Mouse (Mus musculus) MEL (cell line): ENCODE results near the gene Adamtsl2. TPM values are rescaled to one million over a fixed set of nuclear protein-coding genes. Genes with fewer than 3 reads are reported as not detected.

ENCODE experiments used
- DNase-seq: peaks from one replicate; pipeline ENCODE4 v3.0.0; 2011; ENCODE audit warnings: low read depth, low spot score
- H3K27ac ChIP-seq: 2 replicates; pipeline ENCODE4 v1.5.1; 2012; ENCODE audit warnings: low read depth, mild to moderate bottlenecking, control low read depth, low read length, moderate library complexity; ENCODE audit not compliant: control insufficient read depth
- H3K27me3 ChIP-seq, 2 experiments: fragments of 150-350 bp in 1 of 2; sonication (generic) in 1 of 2; 2 replicates each; pipeline ENCODE4 v1.6.1; 2012; ENCODE audit warnings: low read length in 2 of 2, mild to moderate bottlenecking in 2 of 2, improper control_type of control experiment in 1 of 2, moderate library complexity in 1 of 2; ENCODE audit not compliant: insufficient read depth in 2 of 2, control insufficient read depth in 1 of 2
- H3K36me3 ChIP-seq, 2 experiments: 2 replicates each; pipeline ENCODE4 v1.6.1; 2012 to 2014; ENCODE audit warnings: low read length in 2 of 2, improper control_type of control experiment in 1 of 2, inconsistent platforms in 1 of 2, mild to moderate bottlenecking in 1 of 2; ENCODE audit not compliant: insufficient read depth in 2 of 2, control insufficient read depth in 1 of 2
- H3K4me1 ChIP-seq, 2 experiments: fragments of 150-350 bp in 1 of 2; sonication (generic) in 1 of 2; 2 replicates each; pipeline ENCODE4 v1.6.1; 2012; ENCODE audit warnings: low read length in 2 of 2, improper control_type of control experiment in 1 of 2, mild to moderate bottlenecking in 1 of 2; ENCODE audit not compliant: insufficient read depth in 2 of 2, control insufficient read depth in 1 of 2
- H3K4me3 ChIP-seq, 2 experiments: fragments of 150-350 bp in 1 of 2; sonication (generic) in 1 of 2; 2 replicates each; pipeline ENCODE4 v1.5.1; 2012; ENCODE audit warnings: low read depth in 2 of 2, low read length in 2 of 2, mild to moderate bottlenecking in 2 of 2, moderate library complexity in 2 of 2, control low read depth in 1 of 2, improper control_type of control experiment in 1 of 2; ENCODE audit not compliant: control insufficient read depth in 1 of 2, insufficient read depth in 1 of 2
- H3K79me2 ChIP-seq: 2 replicates; pipeline ENCODE4 v1.6.1; 2012; ENCODE audit warnings: mild to moderate bottlenecking, low read length, moderate library complexity; ENCODE audit not compliant: control insufficient read depth, poor library complexity, insufficient read depth
- H3K9ac ChIP-seq: 2 replicates; pipeline ENCODE4 v1.6.1; 2012; ENCODE audit warnings: low read depth, mild to moderate bottlenecking, control low read depth, low read length, moderate library complexity; ENCODE audit not compliant: control insufficient read depth, poor library complexity, severe bottlenecking
- H3K9me3 ChIP-seq: fragments of 150-350 bp; sonication (generic); replicated peaks from 2 replicates; pipeline ENCODE4 v1.6.1; 2012; ENCODE audit warnings: mild to moderate bottlenecking, low read length, improper control_type of control experiment, moderate library complexity; ENCODE audit not compliant: insufficient read depth
- CHD1 ChIP-seq: IDR thresholded peaks from 2 replicates; pipeline ENCODE4 v1.6.1; 2012; ENCODE audit warnings: low read depth, mild to moderate bottlenecking, inconsistent platforms, low read length, improper control_type of control experiment
- CTCF ChIP-seq, 3 experiments: IDR thresholded peaks in 2 of 3; conservative IDR thresholded peaks in 1 of 3; 2 replicates each; pipeline ENCODE4 v1.5.1; 2011 to 2012; ENCODE audit warnings: low read length in 3 of 3, low read depth in 2 of 3, mild to moderate bottlenecking in 2 of 3, improper control_type of control experiment in 1 of 3, inconsistent platforms in 1 of 3, mixed read lengths in 1 of 3, moderate library complexity in 1 of 3; ENCODE audit not compliant: control insufficient read depth in 1 of 3, insufficient read depth in 1 of 3, poor library complexity in 1 of 3, severe bottlenecking in 1 of 3
- ELF1 ChIP-seq: IDR thresholded peaks from 2 replicates; pipeline ENCODE4 v1.6.1; 2014; ENCODE audit warnings: low read depth, mild to moderate bottlenecking, inconsistent platforms, low read length, improper control_type of control experiment, moderate library complexity
- GABPA ChIP-seq: IDR thresholded peaks from 2 replicates; pipeline ENCODE4 v1.6.1; 2012; ENCODE audit warnings: low read depth, mild to moderate bottlenecking, inconsistent platforms, low read length, improper control_type of control experiment, moderate library complexity
- GATA1 ChIP-seq: IDR thresholded peaks from 2 replicates; pipeline ENCODE4 v1.6.1; 2011; ENCODE audit warnings: low read depth, low read length, improper control_type of control experiment
- MAX ChIP-seq: IDR thresholded peaks from 2 replicates; pipeline ENCODE4 v1.6.1; 2011; ENCODE audit warnings: low read length, improper control_type of control experiment
- MXI1 ChIP-seq: IDR thresholded peaks from 2 replicates; pipeline ENCODE4 v1.6.1; 2011; ENCODE audit warnings: mild to moderate bottlenecking, low read depth, low read length, improper control_type of control experiment
- NELFE ChIP-seq: IDR thresholded peaks from 2 replicates; pipeline ENCODE4 v1.6.1; 2011; ENCODE audit warnings: low read depth, low read length, improper control_type of control experiment
- NRF1 ChIP-seq: IDR thresholded peaks from 2 replicates; pipeline ENCODE4 v1.6.1; 2014; ENCODE audit warnings: low read depth, mild to moderate bottlenecking, inconsistent platforms, low read length, improper control_type of control experiment, moderate library complexity; ENCODE audit not compliant: poor library complexity, insufficient read depth, severe bottlenecking
- POLR2A ChIP-seq, 2 experiments: IDR thresholded peaks; 2 replicates each; pipeline ENCODE4 v1.6.1; 2011 to 2012; ENCODE audit warnings: low read length in 2 of 2, mild to moderate bottlenecking in 2 of 2, control low read depth in 1 of 2, improper control_type of control experiment in 1 of 2, low read depth in 1 of 2, moderate library complexity in 1 of 2; ENCODE audit not compliant: control insufficient read depth in 1 of 2, insufficient read depth in 1 of 2, poor library complexity in 1 of 2
- RAD21 ChIP-seq: IDR thresholded peaks from 2 replicates; pipeline ENCODE4 v1.6.1; 2011; ENCODE audit warnings: mild to moderate bottlenecking, low read depth, low read length, improper control_type of control experiment
- RCOR1 ChIP-seq: IDR thresholded peaks from 2 replicates; pipeline ENCODE4 v1.6.1; 2012; ENCODE audit warnings: low read depth, mild to moderate bottlenecking, inconsistent platforms, low read length, improper control_type of control experiment
- TAL1 ChIP-seq: IDR thresholded peaks from 2 replicates; pipeline ENCODE4 v1.6.1; 2012; ENCODE audit warnings: mild to moderate bottlenecking, inconsistent platforms, low read length, moderate library complexity, mixed read lengths
- UBTF ChIP-seq: IDR thresholded peaks from 2 replicates; pipeline ENCODE4 v1.6.1; 2012; ENCODE audit warnings: low read depth, mild to moderate bottlenecking, inconsistent platforms, low read length, improper control_type of control experiment, moderate library complexity, borderline replicate concordance; ENCODE audit not compliant: insufficient read depth
- ZC3H11A ChIP-seq: IDR thresholded peaks from 2 replicates; pipeline ENCODE4 v1.6.1; 2012; ENCODE audit warnings: low read depth, mild to moderate bottlenecking, inconsistent platforms, low read length, improper control_type of control experiment
- ZKSCAN1 ChIP-seq: IDR thresholded peaks from 2 replicates; pipeline ENCODE4 v1.6.1; 2012; ENCODE audit warnings: low read depth, mild to moderate bottlenecking, inconsistent platforms, low read length, improper control_type of control experiment, moderate library complexity
- polyA plus RNA-seq, 2 experiments: library from polyadenylated mRNA; stranded (reverse) in 1 of 2; unstranded in 1 of 2; fragments of >175 nt in 1 of 2; fragments of >200 nt in 1 of 2; gene quantifications; 2 replicates each; pipeline versions ENCODE4 v1.2.1 to v1.2.4; 2012; ENCODE audit warnings: low replicate concordance in 2 of 2, low read depth in 1 of 2; ENCODE audit not compliant: insufficient read length in 2 of 2, insufficient read depth in 1 of 2, missing spikeins in 1 of 2
- total RNA-seq: library from RNA; depleted of rRNA; stranded (reverse); fragments of 300-350 nt; gene quantifications from 2 replicates; pipeline ENCODE4 v1.2.3, GENCODE M21; 2012

The Adamtsl2 gene
- total and polyA plus RNA-seq, 3 experiments: not detected

- TF ChIP-seq GABPA: no peak
- TF ChIP-seq, all 39 proteins: peak for 0
Observed at GRCm38 (mm10) chr2:27144957-27145356, 65.8 kb downstream of the Adamtsl2 start (continued).

- no peaks in the 10 kb centered on the region; a peak in 1 of 4 replicates for H3K27me3 ChIP-seq
- no peaks in the 10 kb centered on the region for H3K4me1 ChIP-seq
- H3K4me3 ChIP-seq: no peak overlapping the region
- H3K36me3 ChIP-seq: no peaks in the 10 kb centered on the region
- no peaks in the 10 kb centered on the region for H3K9me3 ChIP-seq
- no peak for DNase-seq
- no peak for TF ChIP-seq UBTF
- H3K27ac ChIP-seq: no peak overlapping the region
- no peak overlapping the region for H3K9ac ChIP-seq
- no peaks in the 10 kb centered on the region for H3K79me2 ChIP-seq
Observed at GRCm38 (mm10) chr2:27146840-27147239, 67.7 kb downstream of the Adamtsl2 start.

GRCm38 (mm10) chr2:27149457-27149856 lies 70.3 kb downstream of the Adamtsl2 start:
- H3K4me3 ChIP-seq: no peak overlapping the region
- no peaks in the 10 kb centered on the region for H3K79me2 ChIP-seq
- DNase-seq: no peak
- H3K36me3 ChIP-seq: no peaks in the 10 kb centered on the region
- H3K27me3 ChIP-seq: no peaks in the 10 kb centered on the region; a peak in 1 of 4 replicates
- no peak overlapping the region for H3K9ac ChIP-seq
- no peaks in the 10 kb centered on the region for H3K9me3 ChIP-seq
- TF ChIP-seq MAX: no peak
- no peak for TF ChIP-seq ELF1
- TF ChIP-seq ZC3H11A: no peak
- TF ChIP-seq CHD1: no peak
- no peak for TF ChIP-seq ZKSCAN1
- TF ChIP-seq MXI1: no peak
- TF ChIP-seq TAL1: no peak
- no peak for TF ChIP-seq POLR2A (IDR thresholded peaks at IDR 0.05; ENCODE audit: control insufficient read depth in 1 of 2, insufficient read depth in 1 of 2, low read depth in 1 of 2, low read length in 2 of 2, poor library complexity in 1 of 2)
- no peak for TF ChIP-seq GATA1
- no peak for TF ChIP-seq RCOR1
- TF ChIP-seq RAD21: no peak
- no peak for TF ChIP-seq NRF1
- TF ChIP-seq CTCF (IDR thresholded peaks at IDR 0.05 in 2 of 3, conservative IDR thresholded peaks at IDR 0.05 in 1 of 3; ENCODE audit: control insufficient read depth in 1 of 3, insufficient read depth in 1 of 3, low read depth in 2 of 3, low read length in 3 of 3, poor library complexity in 1 of 3, severe bottlenecking in 1 of 3): no peak
- no peak for TF ChIP-seq NELFE
- TF ChIP-seq, all 39 proteins: peak for 0
- Histone ChIP-seq H3K4me1 (no peaks in the 10 kb centered on the region), H3K27ac (no peak overlapping the region)
